In the genomic region with DNA sequence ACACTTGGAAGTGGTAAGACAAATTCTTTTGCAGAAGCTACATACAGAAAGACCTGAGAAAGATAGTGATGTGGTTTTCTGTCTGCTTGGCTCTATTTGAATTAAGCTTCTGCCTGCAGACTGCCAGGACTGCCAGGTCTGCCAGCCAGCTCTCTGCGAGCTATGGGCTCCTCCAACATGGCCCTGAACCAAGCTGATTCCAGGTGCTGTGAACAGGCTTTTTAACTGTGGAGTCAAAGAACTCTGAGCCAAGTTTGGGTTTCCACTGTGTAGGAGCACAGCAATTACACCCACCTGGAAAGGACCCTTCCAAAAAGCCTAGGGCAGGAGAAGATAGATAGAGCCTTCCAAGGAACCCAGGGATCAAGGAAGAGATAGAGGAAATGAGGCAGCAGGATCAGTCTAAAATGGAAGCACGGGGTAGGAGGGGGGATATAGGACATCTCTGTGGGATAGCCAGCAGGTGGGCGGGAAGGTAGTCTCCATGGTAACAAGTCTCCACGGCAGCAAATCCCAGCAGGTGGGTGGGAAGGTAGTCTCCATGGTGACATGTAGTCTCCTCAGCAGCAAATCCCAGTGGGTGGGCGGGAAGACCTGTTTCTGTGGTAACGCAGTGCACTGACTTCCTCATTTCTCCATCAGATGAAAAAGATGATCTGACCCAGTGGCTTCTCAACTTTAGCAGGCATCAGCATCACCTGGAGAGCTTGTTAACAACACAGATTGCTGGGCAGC, we compare ENCODE assay signal across 10 mouse cellular contexts. TPM values are rescaled to one million over a fixed set of nuclear protein-coding genes. Genes with fewer than 3 reads are reported as not detected.
DNase-seq lines count a peak whose midpoint lies in the region; ATAC-seq and TF ChIP-seq lines count a peak whose summit lies in the region.
"Had no signal": no experiment of that assay in that cellular context is flagged by ENCODE, and none has a peak within 500 bp of the region (broad histone marks: within the 10 kb centered on the region; RNA-seq: fewer than 3 reads in every experiment).

No protein-coding gene starts in this region.

- DNase-seq in kidney, postnatal 25 days, result no peak
- DNase-seq in left cerebral cortex, postnatal 25 days (ENCODE audit: low spot score in 2 of 2), result peak; percentile 81 to 94
- peak; percentile 51 for DNase-seq in splenic B cell, adult 2 months (ENCODE audit: low read depth, low spot score)
- no peak for DNase-seq in thymus, postnatal 14 days
- no peak for DNase-seq in urinary bladder, postnatal 14 days (ENCODE audit: low spot score)
- DNase-seq in gastrocnemius, adult 2 months, result no peak

- no peak overlapping the region for H3K4me3 ChIP-seq in kidney, embryonic 15.5 days (replicated peaks)
- H3K4me3 ChIP-seq in gastrocnemius, adult 2 months, result no peak overlapping the region
- H3K4me3 ChIP-seq: embryonic facial prominence, embryonic 12.5 days had no signal

- ATAC-seq in kidney, embryonic 15.5 days (replicated peaks; ENCODE audit: low FRiP score), result no peak
- peak; percentile 62 for ATAC-seq in granulocyte monocyte progenitor cell, adult 5-6 weeks (replicated peaks; ENCODE audit: poor library complexity, severe bottlenecking)

- no peak overlapping the region for H3K9ac ChIP-seq in kidney, embryonic 15.5 days
- H3K9ac ChIP-seq: embryonic facial prominence, embryonic 12.5 days had no signal

- H3K4me1 ChIP-seq in kidney, embryonic 15.5 days, result no peaks in the 10 kb centered on the region
- H3K4me1 ChIP-seq: embryonic facial prominence, embryonic 12.5 days had no signal

- no peak for TF ChIP-seq CTCF in gastrocnemius, adult 2 months (IDR thresholded peaks at IDR 0.05)

- intact Hi-C loops in left cerebral cortex, postnatal 25 days (cut with DNase I), result no loop called here
- intact Hi-C loops in gastrocnemius, adult 2 months (cut with DNase I), result no loop called here

- no peak overlapping the region for H3K4me2 ChIP-seq in kidney, embryonic 15.5 days
- H3K4me2 ChIP-seq: embryonic facial prominence, embryonic 12.5 days had no signal

- H3K9me3 ChIP-seq in kidney, embryonic 15.5 days (replicated peaks), result no peaks in the 10 kb centered on the region
- H3K9me3 ChIP-seq: embryonic facial prominence, embryonic 12.5 days had no signal

- no peaks in the 10 kb centered on the region for H3K36me3 ChIP-seq in kidney, embryonic 15.5 days
- no peaks in the 10 kb centered on the region for H3K36me3 ChIP-seq in splenic B cell, adult 2 months (ENCODE audit: control insufficient read depth, insufficient read depth, low read length, poor library complexity, severe bottlenecking)
- H3K36me3 ChIP-seq: embryonic facial prominence, embryonic 12.5 days had no signal

- WGBS in kidney, embryonic 15.5 days, result 44% methylated on average over 6 of the region's 6 CpGs

- H3K27ac ChIP-seq in kidney, embryonic 15.5 days, result peak overlapping the region; percentile 64; the same call in 1 of the 2 replicates
- H3K27ac ChIP-seq in gastrocnemius, adult 2 months, result no peak overlapping the region
- H3K27ac ChIP-seq: embryonic facial prominence, embryonic 12.5 days had no signal

- H3K27me3 ChIP-seq in kidney, embryonic 15.5 days, result peaks cover 37% of the 10 kb centered on the region; the same call in 1 of the 2 replicates
- no peaks in the 10 kb centered on the region for H3K27me3 ChIP-seq in splenic B cell, adult 2 months (ENCODE audit: control insufficient read depth, insufficient read depth, low read length, poor library complexity, severe bottlenecking)

RNA-seq across cellular contexts. Expression of a gene that starts 14.8 kb away (rescaled TPM):
- 4.8 and 5.3 TPM in 2 replicates for polyA plus RNA-seq in kidney, embryonic 15.5 days (2015; fragmentation: Nextera tagmentation; extraction: Ambion mirVana)
- not detected in 2 replicates for total RNA-seq in granulocyte monocyte progenitor cell, adult 5-6 weeks (2014; fragmentation: Nextera tagmentation)
- total RNA-seq in granulocyte monocyte progenitor cell, adult 5-6 weeks (2017), result not detected in 2 replicates
- 100 to 1,000 TPM; 174 to 180 TPM for total RNA-seq in left cerebral cortex, postnatal 25 days (2021)
- under 1 TPM; 0.06 to 0.18 TPM for total RNA-seq in gastrocnemius, adult 2 months (2021)

RNA-seq across cellular contexts. Expression of a gene that starts 40.0 kb away (rescaled TPM):
- 32.3 and 35.6 TPM in 2 replicates for polyA plus RNA-seq in kidney, embryonic 15.5 days (2015; fragmentation: Nextera tagmentation; extraction: Ambion mirVana)
- 55.4 and 65.2 TPM in 2 replicates for total RNA-seq in granulocyte monocyte progenitor cell, adult 5-6 weeks (2014; fragmentation: Nextera tagmentation)
- total RNA-seq in granulocyte monocyte progenitor cell, adult 5-6 weeks (2017), result 35.2 and 40.1 TPM in 2 replicates
- total RNA-seq in left cerebral cortex, postnatal 25 days (2021), result 10 to 100 TPM; 18.4 to 22.7 TPM
- total RNA-seq in gastrocnemius, adult 2 months (2021), result 10 to 100 TPM; 17.2 to 19.4 TPM

RNA-seq across cellular contexts. Expression of a gene that starts 45.0 kb away (rescaled TPM):
- polyA plus RNA-seq in kidney, embryonic 15.5 days (2015; fragmentation: Nextera tagmentation; extraction: Ambion mirVana), result not detected in 2 replicates
- not detected in 2 replicates for total RNA-seq in granulocyte monocyte progenitor cell, adult 5-6 weeks (2014; fragmentation: Nextera tagmentation)
- total RNA-seq in granulocyte monocyte progenitor cell, adult 5-6 weeks (2017), result not detected in 2 replicates
- not detected for total RNA-seq in left cerebral cortex, postnatal 25 days (2021)
- total RNA-seq in gastrocnemius, adult 2 months (2021), result not detected
- polyA plus RNA-seq: embryonic facial prominence, embryonic 12.5 days; large intestine, adult 2 months had no signal

RNA-seq across cellular contexts. Expression of a gene that starts 45.7 kb away (rescaled TPM):
- 21.1 and 22.2 TPM in 2 replicates for polyA plus RNA-seq in kidney, embryonic 15.5 days (2015; fragmentation: Nextera tagmentation; extraction: Ambion mirVana)
- total RNA-seq in granulocyte monocyte progenitor cell, adult 5-6 weeks (2014; fragmentation: Nextera tagmentation), result 21.7 and 33.1 TPM in 2 replicates
- 20.2 and 23.4 TPM in 2 replicates for total RNA-seq in granulocyte monocyte progenitor cell, adult 5-6 weeks (2017)
- 1 to 10 TPM; 1.5 to 1.6 TPM for total RNA-seq in left cerebral cortex, postnatal 25 days (2021)
- 1 to 10 TPM; 1.2 to 2.9 TPM for total RNA-seq in gastrocnemius, adult 2 months (2021)

RNA-seq across cellular contexts. Expression of a gene that starts 50.0 kb away (rescaled TPM):
- polyA plus RNA-seq in kidney, embryonic 15.5 days (2015; fragmentation: Nextera tagmentation; extraction: Ambion mirVana), result 0.23 TPM in 1 of 2 replicates, not detected in the other
- total RNA-seq in granulocyte monocyte progenitor cell, adult 5-6 weeks (2014; fragmentation: Nextera tagmentation), result not detected in 2 replicates
- not detected in 2 replicates for total RNA-seq in granulocyte monocyte progenitor cell, adult 5-6 weeks (2017)
- total RNA-seq in left cerebral cortex, postnatal 25 days (2021), result not detected
- total RNA-seq in gastrocnemius, adult 2 months (2021), result not detected
- polyA plus RNA-seq: embryonic facial prominence, embryonic 12.5 days; large intestine, adult 2 months had no signal

Comparison
In these comparisons a context has a peak if more than half of its experiments do, and no peak if none do; other contexts are left out.
1. DNase-seq: peak in left cerebral cortex, postnatal 25 days (2 of 2) and splenic B cell, adult 2 months (single experiment); none in kidney, postnatal 25 days (0 of 2), thymus, postnatal 14 days (single experiment), urinary bladder, postnatal 14 days (single experiment) and gastrocnemius, adult 2 months (single experiment).
2. RNA of a gene that starts 14.8 kb away (total RNA-seq): 174 to 180 TPM in left cerebral cortex, postnatal 25 days; 0.06 to 0.18 TPM in gastrocnemius, adult 2 months and not detected in granulocyte monocyte progenitor cell, adult 5-6 weeks; every median in the first group is over 100 times any median in the second.